Mouse (Mus musculus) cortical plate, adult 2 months (tissue): Measurements from ENCODE around the gene Bgn. TPM values are rescaled to one million over a fixed set of nuclear protein-coding genes. Genes with fewer than 3 reads are reported as not detected.
"Not testable (repeated sequence)": the region's sequence is repeated elsewhere in the genome, so short reads cannot be mapped to it uniquely, and the experiment has no call there.

Source experiments
- H3K27ac ChIP-seq: fragments of 200-500 bp; 2 replicates; pipeline ENCODE4 v1.5.1; 2012; ENCODE audit warnings: low read length, control low read depth, inconsistent platforms; ENCODE audit not compliant: insufficient read depth
- H3K4me1 ChIP-seq: fragments of 200-500 bp; 2 replicates; pipeline ENCODE4 v1.6.1; 2011; ENCODE audit warnings: low read length; ENCODE audit not compliant: control insufficient read depth, insufficient read depth
- H3K4me3 ChIP-seq: fragments of 200-500 bp; 2 replicates; pipeline ENCODE4 v1.5.1; 2011; ENCODE audit warnings: mild to moderate bottlenecking, low read length, control low read depth; ENCODE audit not compliant: insufficient read depth
- CTCF ChIP-seq: fragments of 200-500 bp; IDR thresholded peaks from 2 replicates; pipeline ENCODE4 v1.5.1; 2011; ENCODE audit warnings: mild to moderate bottlenecking, control low read depth, low read length; ENCODE audit not compliant: insufficient read depth; ENCODE audit errors: extremely low read depth
- POLR2A ChIP-seq: fragments of 200-500 bp; IDR thresholded peaks from 2 replicates; pipeline ENCODE4 v1.6.1; 2011; ENCODE audit warnings: mild to moderate bottlenecking, low read length, control low read depth; ENCODE audit not compliant: insufficient read depth; ENCODE audit errors: extremely low read depth
- polyA plus RNA-seq: library from polyadenylated mRNA; depleted of rRNA; stranded (reverse); fragments of >200 nt; gene quantifications from 2 replicates; pipeline ENCODE4 v1.2.3, GENCODE M21; 2012

Bgn gene
- polyA plus RNA-seq, 1 experiment: 16.6 TPM

DNA sequence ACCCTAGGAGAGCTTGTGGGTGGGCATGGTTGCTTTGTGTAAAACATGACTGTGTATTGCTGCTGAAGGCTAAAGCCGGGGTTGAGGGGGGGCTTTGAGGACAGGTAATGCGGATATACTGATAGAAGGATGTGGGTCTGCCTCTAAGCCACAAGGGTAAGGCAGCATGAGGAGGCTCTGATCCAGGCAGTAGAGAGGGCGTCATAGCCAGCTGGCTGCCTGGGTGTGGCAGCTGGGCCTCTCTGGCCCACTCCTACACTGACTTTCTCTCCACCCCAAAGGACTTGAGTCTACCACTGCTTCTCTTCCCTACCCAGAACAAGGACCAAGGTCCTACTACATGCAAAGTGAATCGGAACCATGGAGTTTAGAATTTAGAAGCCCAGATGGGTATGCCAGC lies 1.5 kb downstream of the Bgn start:
- no peak for TF ChIP-seq POLR2A
- TF ChIP-seq CTCF: no peak
- H3K4me3 ChIP-seq: no peak overlapping the region

DNA sequence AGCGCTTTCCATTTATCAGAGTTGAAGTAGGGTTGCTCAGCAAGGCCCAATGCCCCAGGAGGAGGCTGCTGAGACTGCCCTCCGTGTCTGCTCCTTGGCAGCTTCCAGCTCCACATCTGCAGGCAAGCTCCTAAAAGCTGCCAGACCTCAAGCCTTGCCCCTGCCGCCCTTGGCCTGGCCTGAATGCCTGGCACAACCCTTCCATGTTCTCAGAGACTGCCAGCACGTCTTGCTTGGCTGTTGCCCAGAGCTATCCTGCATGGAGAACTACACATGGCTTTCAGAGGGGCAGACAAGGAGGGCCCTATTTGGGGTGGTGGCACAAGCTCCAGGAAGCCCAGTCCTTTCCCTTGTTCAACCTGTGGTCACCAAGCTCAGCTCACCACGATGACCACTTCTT lies 3.5 kb downstream of the Bgn start:
- Histone ChIP-seq H3K27ac (no peak overlapping the region), H3K4me3 (no peak overlapping the region), H3K4me1 (no peaks in the 10 kb centered on the region; the same call in 1 of the 2 replicates)
- TF ChIP-seq POLR2A (no peak), CTCF (no peak)

More for the DNA sequence above, 1.5 kb downstream of the Bgn start:
- H3K4me1 ChIP-seq: no peaks in the 10 kb centered on the region; the same call in 1 of the 2 replicates
- H3K27ac ChIP-seq: no peak overlapping the region

DNA sequence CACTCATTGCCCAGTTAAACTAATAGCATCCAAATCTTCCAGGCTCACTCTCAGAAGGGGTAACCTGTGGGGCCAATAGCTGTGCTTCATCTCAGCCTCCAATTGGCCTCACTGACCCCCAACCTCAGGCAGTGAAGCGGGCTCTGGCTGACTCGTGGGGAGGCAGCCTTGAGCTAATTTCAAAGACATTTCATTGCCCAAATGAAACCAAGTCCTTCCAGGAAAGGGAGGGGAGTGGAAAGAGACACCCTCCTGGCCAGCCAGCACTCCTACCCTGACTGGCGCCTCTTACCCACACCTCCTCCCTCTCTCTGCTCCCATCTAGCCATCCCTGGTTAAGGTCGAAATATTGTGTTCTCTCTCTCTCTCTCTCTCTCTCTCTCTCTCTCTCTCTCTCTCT lies 6.8 kb downstream of the Bgn start:
- no peak overlapping the region for H3K4me3 ChIP-seq
- H3K4me1 ChIP-seq: no peaks in the 10 kb centered on the region; the same call in 1 of the 2 replicates
- no peak overlapping the region for H3K27ac ChIP-seq
- TF ChIP-seq POLR2A: no peak
- no peak for TF ChIP-seq CTCF

DNA sequence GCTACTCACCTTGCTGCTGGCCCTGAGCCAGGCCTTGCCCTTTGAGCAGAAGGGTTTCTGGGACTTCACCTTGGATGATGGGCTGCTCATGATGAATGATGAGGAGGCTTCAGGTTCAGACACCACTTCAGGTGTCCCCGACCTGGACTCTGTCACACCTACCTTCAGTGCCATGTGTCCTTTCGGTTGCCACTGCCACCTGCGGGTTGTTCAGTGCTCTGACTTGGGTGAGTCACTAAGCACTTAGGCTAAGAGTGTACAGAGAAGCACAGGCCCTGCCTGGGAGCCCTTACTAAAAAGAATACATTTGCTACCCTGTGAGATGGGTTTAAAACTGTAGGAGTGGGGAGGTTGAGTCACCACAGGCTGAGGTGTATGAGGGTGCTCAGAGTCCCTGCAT lies 7.4 kb downstream of the Bgn start:
- TF ChIP-seq POLR2A (no peak), CTCF (no peak)
- H3K27ac ChIP-seq: no peak overlapping the region
- H3K4me3 ChIP-seq: no peak overlapping the region
- no peaks in the 10 kb centered on the region; the same call in 1 of the 2 replicates for H3K4me1 ChIP-seq

DNA sequence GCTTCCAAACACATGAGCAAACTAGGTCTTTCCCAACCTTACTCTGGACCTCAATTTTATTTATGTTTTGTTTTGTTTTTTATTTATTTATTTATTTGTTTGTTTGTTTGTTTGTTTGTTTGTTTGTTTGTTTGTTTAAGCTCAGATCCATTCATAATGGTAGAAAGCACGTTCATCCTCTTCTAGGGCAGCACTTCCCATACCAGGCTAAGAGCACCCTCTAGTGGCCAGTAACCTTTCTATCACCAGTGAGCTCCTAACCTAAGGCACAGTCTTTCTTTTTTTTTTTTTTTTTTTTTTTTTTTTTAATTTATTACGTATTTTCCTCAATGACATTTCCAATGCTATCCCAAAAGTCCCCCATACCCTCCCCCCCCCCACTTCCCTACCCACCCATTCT lies 10.2 kb downstream of the Bgn start:
- TF ChIP-seq CTCF: peak; percentile 74
- not testable (repeated sequence) for H3K4me1 ChIP-seq, H3K27ac ChIP-seq, H3K4me3 ChIP-seq

DNA sequence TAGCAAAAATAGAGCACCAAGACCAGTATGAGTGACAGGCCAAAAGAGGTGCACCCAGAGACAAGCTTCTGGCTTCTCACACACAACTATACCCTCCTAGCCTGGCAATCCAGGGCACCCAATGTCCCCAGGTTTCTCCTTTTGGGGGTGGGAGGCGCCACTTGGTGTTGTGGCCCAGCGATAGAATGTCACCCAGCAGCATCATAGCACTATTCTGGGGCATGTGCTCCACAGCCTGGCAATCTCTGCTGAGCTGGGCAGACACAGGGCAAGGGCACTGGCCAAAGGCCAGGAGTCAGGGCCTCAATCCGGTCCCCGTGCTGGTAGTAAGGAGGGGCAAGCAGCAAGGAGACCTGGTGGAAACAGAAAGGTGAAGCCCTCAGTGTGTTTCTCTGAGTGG lies 13.3 kb downstream of the Bgn start:
- H3K4me1 ChIP-seq: no peaks in the 10 kb centered on the region

DNA sequence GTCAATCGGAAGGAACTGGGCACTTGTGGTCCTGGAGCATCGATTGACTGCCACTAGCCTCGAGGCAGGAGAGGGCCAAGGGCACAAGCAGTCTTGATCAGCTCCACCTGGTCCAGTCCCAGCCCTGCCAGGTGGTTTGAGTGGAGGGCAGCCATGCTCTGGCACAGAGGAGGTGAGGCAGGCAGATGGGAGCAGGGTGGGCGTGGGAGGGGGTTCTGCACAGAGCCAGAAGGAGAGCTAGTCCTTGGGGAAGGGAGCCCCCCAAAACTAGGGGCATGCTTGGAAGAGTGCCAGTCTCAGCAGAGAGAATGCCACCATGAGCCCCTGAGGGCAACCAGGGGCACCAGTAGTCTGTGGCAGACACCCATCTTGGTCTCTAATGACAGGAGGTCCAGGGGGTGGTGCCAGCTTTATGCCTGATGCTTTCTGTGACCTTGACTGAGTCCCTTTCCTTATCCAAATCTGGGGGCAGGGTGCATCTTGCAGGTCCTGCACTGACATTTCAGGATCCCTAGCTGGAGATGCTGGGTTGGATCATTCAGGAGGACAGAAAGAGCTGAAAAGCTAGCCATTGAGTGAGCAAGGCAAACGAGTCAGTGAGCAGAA lies 21.8 kb downstream of the Bgn start:
- Histone ChIP-seq H3K27ac (no peak overlapping the region), H3K4me3 (no peak overlapping the region)

More for the DNA sequence above, 13.3 kb downstream of the Bgn start:
- no peak for TF ChIP-seq POLR2A
- no peak for TF ChIP-seq CTCF
- H3K4me3 ChIP-seq: no peak overlapping the region
- H3K27ac ChIP-seq: no peak overlapping the region

DNA sequence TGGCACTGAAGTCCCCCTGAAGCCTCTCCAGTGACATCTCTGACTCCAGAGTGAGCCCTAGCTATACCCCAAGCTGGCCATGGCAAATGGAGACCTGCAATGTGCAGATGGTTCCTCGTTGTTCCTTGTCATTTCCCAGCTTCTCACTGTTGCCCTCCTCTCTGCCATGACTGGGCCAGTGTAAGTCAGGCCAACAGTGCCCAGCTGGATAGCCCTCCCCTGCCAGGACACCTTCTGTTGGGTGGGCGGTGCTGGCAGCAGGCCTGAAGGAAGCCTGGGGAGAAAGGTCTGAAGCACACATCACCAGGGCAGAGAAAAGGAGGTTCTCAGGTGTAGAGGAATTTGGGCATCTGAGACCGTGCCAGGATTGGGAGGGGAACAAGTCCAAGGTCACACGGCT lies 23.2 kb downstream of the Bgn start:
- Histone ChIP-seq H3K27ac (no peak overlapping the region), H3K4me3 (no peak overlapping the region)

More for the DNA sequence above, 21.8 kb downstream of the Bgn start:
- H3K4me1 ChIP-seq: peaks cover 2% of the 10 kb centered on the region; the same call in 1 of the 2 replicates
- no peak for TF ChIP-seq POLR2A
- TF ChIP-seq CTCF: no peak

DNA sequence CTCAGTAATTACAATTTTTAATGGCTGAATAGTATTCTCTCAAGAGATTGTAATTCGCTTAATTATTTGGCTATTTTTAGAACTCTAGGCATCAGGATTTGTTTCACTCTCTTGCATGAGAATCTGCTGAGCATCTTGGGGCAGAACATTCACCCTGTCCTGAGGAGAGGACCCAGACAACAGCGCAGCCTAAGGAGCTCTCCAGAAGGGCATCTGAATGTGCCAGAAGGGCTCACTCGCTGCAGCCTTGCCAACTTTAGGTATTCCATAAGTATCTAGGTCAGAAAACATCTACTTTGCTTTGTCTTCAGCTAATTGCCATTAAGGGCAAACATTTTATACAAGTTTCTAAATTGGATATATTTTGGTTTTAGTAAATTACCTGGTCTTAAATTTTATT lies 25.8 kb downstream of the Bgn start:
- TF ChIP-seq POLR2A (no peak), CTCF (no peak)
- Histone ChIP-seq H3K27ac (no peak overlapping the region), H3K4me1 (peaks cover 4% of the 10 kb centered on the region; the same call in 1 of the 2 replicates), H3K4me3 (no peak overlapping the region)

More for the DNA sequence above, 23.2 kb downstream of the Bgn start:
- peaks cover 2% of the 10 kb centered on the region; the same call in 1 of the 2 replicates for H3K4me1 ChIP-seq
- TF ChIP-seq CTCF: no peak
- TF ChIP-seq POLR2A: no peak

DNA sequence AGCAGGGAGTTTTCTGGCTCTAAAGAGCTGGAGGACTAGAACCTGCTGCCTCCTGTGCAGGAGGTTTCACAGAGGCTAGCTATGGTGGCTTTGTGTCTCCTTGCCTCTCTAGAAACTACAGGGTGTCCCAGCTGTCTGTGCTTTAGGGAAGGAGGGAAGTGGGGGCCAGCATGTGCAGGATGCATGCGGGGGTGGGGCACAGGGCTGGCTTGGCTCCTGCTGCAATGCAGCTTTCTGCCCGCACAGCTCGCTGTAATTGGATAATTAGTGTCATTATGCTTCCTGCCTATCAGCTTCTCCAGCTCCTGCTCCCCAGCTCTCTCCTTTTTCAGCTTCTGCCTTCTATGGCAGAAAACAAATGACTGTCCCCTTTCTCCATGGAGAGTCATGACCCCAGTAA lies 29.5 kb downstream of the Bgn start:
- TF ChIP-seq CTCF: no peak
- TF ChIP-seq POLR2A: no peak
- no peak overlapping the region for H3K27ac ChIP-seq
- H3K4me3 ChIP-seq: no peak overlapping the region
- H3K4me1 ChIP-seq: peaks cover 2% of the 10 kb centered on the region; the same call in 1 of the 2 replicates

DNA sequence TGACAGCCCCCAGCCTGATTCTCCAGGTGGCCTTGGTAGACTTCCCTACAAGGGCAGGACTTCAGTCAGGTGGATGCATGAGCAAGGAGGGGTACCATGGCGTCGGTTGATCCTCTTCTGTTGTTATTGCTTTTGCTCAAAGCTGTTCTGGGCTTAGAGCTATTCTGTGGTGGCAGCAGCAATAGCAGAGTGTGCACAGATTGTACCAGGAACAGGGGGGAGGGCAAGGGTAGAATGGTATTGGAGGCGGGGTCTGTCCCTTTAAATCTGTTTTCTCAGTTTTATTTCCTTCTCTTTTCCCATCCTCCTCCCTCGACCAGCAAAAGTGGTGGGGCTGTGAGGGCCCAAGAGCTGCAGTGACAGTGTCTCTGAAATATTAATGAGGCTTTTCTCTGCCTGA lies 33.2 kb downstream of the Bgn start:
- Histone ChIP-seq H3K27ac (peak overlapping the region; percentile 25; the same call in 1 of the 2 replicates), H3K4me1 (peaks cover 4% of the 10 kb centered on the region; the same call in 1 of the 2 replicates), H3K4me3 (no peak overlapping the region)
- TF ChIP-seq POLR2A (no peak), CTCF (no peak)
